Mouse (Mus musculus) embryonic facial prominence, embryonic 15.5 days (tissue): ENCODE results near the gene Dcun1d4. TPM values are rescaled to one million over a fixed set of nuclear protein-coding genes. Genes with fewer than 3 reads are reported as not detected.

Experiments used
- ATAC-seq: fragments of 200-750 bp; cut with Nextera tagmentation; 2 replicates; pipeline ENCODE4 v1.8.0; 2017; ENCODE audit warnings: low read depth, moderate TSS enrichment; ENCODE audit not compliant: insufficient number of reproducible peaks, low FRiP score, low TSS enrichment
- H3K27ac ChIP-seq: fragments of 300-500 bp; sonication (generic); replicated peaks from 2 replicates; pipeline ENCODE4 v1.5.1; 2015; ENCODE audit warnings: mild to moderate bottlenecking, inconsistent platforms
- H3K27me3 ChIP-seq: fragments of 300-500 bp; sonication (generic); 2 replicates; pipeline ENCODE4 v1.6.1; 2015; ENCODE audit warnings: inconsistent platforms
- H3K36me3 ChIP-seq: fragments of 300-500 bp; sonication (generic); 2 replicates; pipeline ENCODE4 v1.6.1; 2015; ENCODE audit warnings: mild to moderate bottlenecking, inconsistent platforms
- H3K4me1 ChIP-seq: fragments of 300-500 bp; sonication (generic); 2 replicates; pipeline ENCODE4 v1.6.1; 2015; ENCODE audit warnings: inconsistent platforms
- H3K4me2 ChIP-seq: fragments of 300-500 bp; sonication (generic); replicated peaks from 2 replicates; pipeline ENCODE4 v1.6.1; 2015; ENCODE audit warnings: mild to moderate bottlenecking, inconsistent platforms
- H3K4me3 ChIP-seq: fragments of 300-500 bp; sonication (generic); replicated peaks from 2 replicates; pipeline ENCODE4 v1.5.1; 2015; ENCODE audit warnings: mild to moderate bottlenecking, inconsistent platforms
- H3K9ac ChIP-seq: fragments of 300-500 bp; sonication (generic); 2 replicates; pipeline ENCODE4 v1.6.1; 2015; ENCODE audit warnings: inconsistent platforms
- H3K9me3 ChIP-seq: fragments of 300-500 bp; sonication (generic); replicated peaks from 2 replicates; pipeline ENCODE4 v1.6.1; 2016; ENCODE audit warnings: inconsistent platforms
- WGBS: fragments of 180-500 bp; shearing (Covaris S2); methylation state at CpG from one replicate; pipeline ENCODE4 v1.1.7; 2015; 5-methylcytosine and 5-hydroxymethylcytosine counted together
- polyA plus RNA-seq: library from polyadenylated mRNA; unstranded; fragments of >200 nt; fragmentation: Nextera tagmentation; extraction: Ambion mirVana; gene quantifications from 2 replicates; pipeline ENCODE4 v1.2.1, GENCODE M21; 2015

Gene Dcun1d4
- polyA plus RNA-seq, result 19.0 and 20.1 TPM in 2 replicates

- Histone ChIP-seq H3K27me3 (no peaks in the 10 kb centered on the region), H3K36me3 (no peaks in the 10 kb centered on the region), H3K9me3 (no peaks in the 10 kb centered on the region), H3K4me2 (no peak within 1 kb of the TSS), H3K27ac (no peak within 1 kb of the TSS), H3K4me1 (no peaks in the 10 kb centered on the region), H3K9ac (no peak within 1 kb of the TSS), H3K4me3 (no peak within 1 kb of the TSS)
- ATAC-seq, result no peak
- WGBS, result 77% methylated on average over 7 of the region's 7 CpGs
Measured at GRCm38 (mm10) chr5:73480700-73481099, at the start of gene Dcun1d4. Gene Dcun1d4 (plus strand): TSS chr5:73481000.

DNA sequence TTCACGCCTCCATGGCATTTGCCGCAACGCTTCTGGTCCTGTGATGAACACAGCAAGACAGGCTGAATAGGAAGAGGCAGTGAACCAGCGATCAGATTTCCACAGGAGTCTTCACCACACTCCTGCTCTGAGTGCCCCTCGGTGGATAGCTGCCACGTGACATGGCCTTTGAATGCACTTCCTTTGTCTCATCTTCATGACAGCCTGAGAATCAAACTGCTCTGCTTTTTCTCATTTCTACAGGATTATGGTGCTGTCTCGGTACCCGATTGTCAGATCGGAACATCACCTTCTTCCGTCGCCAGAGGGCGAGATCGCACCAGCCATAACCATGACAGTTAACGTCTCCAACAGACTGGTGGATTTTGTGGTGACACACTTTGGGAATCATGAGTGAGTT is 49.2 kb upstream of the Dcun1d4 start:
- Histone ChIP-seq H3K4me3 (no peak overlapping the region), H3K9ac (no peak overlapping the region), H3K27me3 (peaks cover 2% of the 10 kb centered on the region; the same call in 1 of the 2 replicates), H3K4me1 (no peaks in the 10 kb centered on the region), H3K9me3 (no peaks in the 10 kb centered on the region), H3K4me2 (no peak overlapping the region), H3K36me3 (no peaks in the 10 kb centered on the region), H3K27ac (no peak overlapping the region)
- ATAC-seq, result no peak
- 20% methylated on average over 14 of the region's 14 CpGs for WGBS

- Histone ChIP-seq H3K9me3 (no peaks in the 10 kb centered on the region), H3K4me2 (no peak overlapping the region), H3K36me3 (no peaks in the 10 kb centered on the region), H3K9ac (no peak overlapping the region), H3K27ac (no peak overlapping the region), H3K4me3 (no peak overlapping the region), H3K4me1 (no peaks in the 10 kb centered on the region), H3K27me3 (peaks cover 2% of the 10 kb centered on the region; the same call in 1 of the 2 replicates)
- 76% methylated on average over 6 of the region's 6 CpGs for WGBS
- no peak for ATAC-seq
Measured at GRCm38 (mm10) chr5:73432805-73433204, 48.0 kb upstream of the Dcun1d4 start.

- WGBS, result 76% methylated on average over 7 of the region's 7 CpGs
- Histone ChIP-seq H3K27ac (no peak overlapping the region), H3K36me3 (no peaks in the 10 kb centered on the region), H3K4me3 (no peak overlapping the region), H3K4me1 (no peaks in the 10 kb centered on the region), H3K9me3 (no peaks in the 10 kb centered on the region), H3K9ac (no peak overlapping the region), H3K27me3 (peaks cover 2% of the 10 kb centered on the region; the same call in 1 of the 2 replicates), H3K4me2 (no peak overlapping the region)
- no peak for ATAC-seq
Measured at GRCm38 (mm10) chr5:73434764-73435163, 46.0 kb upstream of the Dcun1d4 start.

GRCm38 (mm10) chr5:73442176-73442575 is 38.6 kb upstream of the Dcun1d4 start:
- no peak overlapping the region for H3K4me3 ChIP-seq
- no peaks in the 10 kb centered on the region for H3K4me1 ChIP-seq
- H3K36me3 ChIP-seq, result no peaks in the 10 kb centered on the region
- H3K9ac ChIP-seq, result no peak overlapping the region
- no peaks in the 10 kb centered on the region for H3K27me3 ChIP-seq
- ATAC-seq, result no peak
- H3K4me2 ChIP-seq, result no peak overlapping the region
- no peaks in the 10 kb centered on the region for H3K9me3 ChIP-seq
- WGBS, result 44% methylated on average over 9 of the region's 9 CpGs
- no peak overlapping the region for H3K27ac ChIP-seq

DNA sequence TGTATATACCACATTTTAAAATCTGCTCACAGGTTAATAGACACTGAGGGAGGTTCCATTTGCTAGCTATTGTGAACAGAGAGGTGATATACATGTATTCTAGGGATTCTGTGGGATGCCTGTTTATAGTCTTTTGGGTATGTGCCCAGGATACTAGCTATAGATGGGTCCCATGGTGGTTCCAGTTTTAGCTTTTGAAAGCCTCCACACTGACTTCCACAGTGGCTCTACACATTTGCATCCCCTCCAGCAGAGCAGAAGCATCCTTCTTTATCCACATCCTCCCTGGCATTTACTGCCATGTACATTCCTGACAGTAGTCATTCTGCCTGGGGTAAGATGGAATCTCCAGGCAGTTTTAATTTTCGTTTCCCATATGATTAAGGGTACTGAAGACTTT is 30.5 kb upstream of the Dcun1d4 start:
- Histone ChIP-seq H3K36me3 (no peaks in the 10 kb centered on the region), H3K4me2 (no peak overlapping the region), H3K27ac (no peak overlapping the region), H3K9ac (no peak overlapping the region), H3K4me3 (no peak overlapping the region), H3K9me3 (no peaks in the 10 kb centered on the region), H3K27me3 (no peaks in the 10 kb centered on the region), H3K4me1 (no peaks in the 10 kb centered on the region)
- 56% methylated on average over 1 of the region's 1 CpGs for WGBS
- no peak for ATAC-seq

- no peaks in the 10 kb centered on the region for H3K9me3 ChIP-seq
- no peak for ATAC-seq
- no peak overlapping the region for H3K4me2 ChIP-seq
- no peak overlapping the region for H3K9ac ChIP-seq
- H3K27me3 ChIP-seq, result no peaks in the 10 kb centered on the region
- H3K4me1 ChIP-seq, result no peaks in the 10 kb centered on the region
- no peak overlapping the region for H3K27ac ChIP-seq
- no peaks in the 10 kb centered on the region for H3K36me3 ChIP-seq
- no peak overlapping the region for H3K4me3 ChIP-seq
- 71% methylated on average over 2 of the region's 2 CpGs for WGBS
Measured at GRCm38 (mm10) chr5:73454502-73455306, 26.1 kb upstream of the Dcun1d4 start.

DNA sequence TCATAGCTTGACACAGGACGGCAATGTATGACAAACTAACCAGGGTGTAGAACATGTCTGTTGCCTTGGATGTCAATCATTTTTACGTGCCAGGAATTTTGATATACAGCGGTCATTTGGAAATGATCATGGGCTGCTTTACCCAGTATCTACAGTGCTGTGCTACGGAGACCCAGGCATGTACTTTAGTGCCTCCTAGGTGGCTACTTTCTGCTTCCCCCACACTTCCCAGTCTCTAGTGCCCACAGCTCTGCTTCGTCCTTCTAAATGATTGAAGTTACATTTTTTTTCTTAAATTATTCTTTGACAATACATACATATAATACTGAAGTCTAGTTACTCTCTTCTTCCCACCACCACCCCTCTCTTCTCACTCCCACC is 25.5 kb upstream of the Dcun1d4 start:
- Histone ChIP-seq H3K9me3 (no peaks in the 10 kb centered on the region), H3K4me2 (no peak overlapping the region), H3K27ac (no peak overlapping the region), H3K27me3 (no peaks in the 10 kb centered on the region), H3K4me1 (no peaks in the 10 kb centered on the region), H3K36me3 (no peaks in the 10 kb centered on the region), H3K9ac (no peak overlapping the region), H3K4me3 (no peak overlapping the region)
- WGBS, result 79% methylated on average over 5 of the region's 5 CpGs
- no peak for ATAC-seq

DNA sequence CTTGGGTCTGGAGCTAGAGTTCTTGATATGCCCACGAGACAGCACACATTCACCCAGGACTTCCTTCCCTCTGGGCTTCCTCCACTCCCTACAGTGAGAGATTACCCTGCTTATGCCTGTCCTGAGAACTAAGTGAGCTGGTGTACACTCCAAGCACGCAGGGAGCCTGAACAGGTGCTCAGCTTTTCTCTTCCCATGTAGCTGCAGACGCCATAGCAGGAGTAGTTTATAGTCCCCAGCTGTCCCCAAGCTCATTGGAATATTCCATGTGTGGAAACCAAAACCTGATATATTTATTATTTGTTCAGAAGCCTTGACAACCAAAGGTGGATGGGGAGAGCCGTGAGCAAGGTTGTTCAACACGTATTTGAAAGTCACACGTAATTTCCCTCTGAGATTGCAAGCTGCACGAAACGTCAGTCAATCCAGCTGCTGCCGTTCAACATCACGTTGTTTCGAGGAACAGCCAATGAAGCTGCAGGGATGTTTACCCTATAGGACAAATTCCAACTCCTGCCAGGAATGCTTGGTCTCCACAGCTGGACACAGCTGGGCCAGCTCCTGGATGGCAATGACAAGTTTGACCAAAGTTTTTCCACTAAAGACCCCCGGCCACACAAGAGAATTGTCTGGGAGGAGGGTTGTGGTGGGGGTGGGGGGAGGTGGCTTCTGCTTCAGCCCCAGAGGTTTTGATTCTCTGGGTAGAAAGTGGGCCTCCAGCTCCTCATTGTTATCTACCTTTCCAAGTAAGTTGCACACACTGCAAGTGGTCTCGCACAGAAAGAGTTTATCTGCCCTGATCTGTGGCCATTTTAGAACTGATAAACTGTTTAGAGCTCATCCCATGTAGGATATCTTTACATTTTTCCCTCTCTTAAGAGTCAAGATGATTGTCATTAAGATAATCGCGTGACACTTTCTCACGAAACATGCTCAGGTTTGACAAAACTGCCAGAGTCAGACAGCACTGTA is 12.1 kb upstream of the Dcun1d4 start:
- H3K4me2 ChIP-seq, result no peak overlapping the region

GRCm38 (mm10) chr5:73474412-73475405 is 6.1 kb upstream of the Dcun1d4 start:
- H3K4me2 ChIP-seq, result no peak overlapping the region
- ATAC-seq, result no peak
- WGBS, result 85% methylated on average over 20 of the region's 20 CpGs
- H3K9ac ChIP-seq, result no peak overlapping the region
- H3K4me3 ChIP-seq, result no peak overlapping the region
- H3K27ac ChIP-seq, result no peak overlapping the region
- H3K36me3 ChIP-seq, result no peaks in the 10 kb centered on the region
- no peaks in the 10 kb centered on the region for H3K27me3 ChIP-seq
- H3K4me1 ChIP-seq, result no peaks in the 10 kb centered on the region
- H3K9me3 ChIP-seq, result no peaks in the 10 kb centered on the region

More for the DNA sequence above, 12.1 kb upstream of the Dcun1d4 start:
- no peaks in the 10 kb centered on the region for H3K9me3 ChIP-seq
- no peaks in the 10 kb centered on the region for H3K36me3 ChIP-seq
- WGBS, result 76% methylated on average over 16 of the region's 16 CpGs
- no peaks in the 10 kb centered on the region for H3K27me3 ChIP-seq
- H3K4me3 ChIP-seq, result no peak overlapping the region
- ATAC-seq, result no peak
- no peak overlapping the region for H3K9ac ChIP-seq
- no peaks in the 10 kb centered on the region for H3K4me1 ChIP-seq
- H3K27ac ChIP-seq, result no peak overlapping the region
